Mouse (Mus musculus): ENCODE measurements around the gene Enoph1. TPM values are rescaled to one million over a fixed set of nuclear protein-coding genes. Genes with fewer than 3 reads are reported as not detected.

Gene Enoph1
- polyA plus RNA-seq, 1 experiment from 2014 or later: 60.9 TPM

Other genes starting within 250 kb of the Enoph1 start
- not detected in 2 replicates for gene Vamp9, start 133.7 kb upstream of the Enoph1 start, polyA plus RNA-seq (2016; fragmentation: Nextera tagmentation; extraction: Ambion mirVana)
- gene Hnrnpd, start 61.0 kb upstream of the Enoph1 start, polyA plus RNA-seq (2016; fragmentation: Nextera tagmentation; extraction: Ambion mirVana): 253 and 268 TPM in 2 replicates
- 1.5 and 1.8 TPM in 2 replicates for gene 4930524J08Rik, start 60.9 kb upstream of the Enoph1 start, polyA plus RNA-seq (2016; fragmentation: Nextera tagmentation; extraction: Ambion mirVana)
- gene Hnrnpdl, start 321 bp upstream of the Enoph1 start, polyA plus RNA-seq (2016; fragmentation: Nextera tagmentation; extraction: Ambion mirVana): 214 and 235 TPM in 2 replicates
- 1.3 and 1.7 TPM in 2 replicates for gene Tmem150c, start 119.8 kb downstream of the Enoph1 start, polyA plus RNA-seq (2016; fragmentation: Nextera tagmentation; extraction: Ambion mirVana)